Mouse (Mus musculus): ENCODE measurements around the gene Fgfr2.

DNA sequence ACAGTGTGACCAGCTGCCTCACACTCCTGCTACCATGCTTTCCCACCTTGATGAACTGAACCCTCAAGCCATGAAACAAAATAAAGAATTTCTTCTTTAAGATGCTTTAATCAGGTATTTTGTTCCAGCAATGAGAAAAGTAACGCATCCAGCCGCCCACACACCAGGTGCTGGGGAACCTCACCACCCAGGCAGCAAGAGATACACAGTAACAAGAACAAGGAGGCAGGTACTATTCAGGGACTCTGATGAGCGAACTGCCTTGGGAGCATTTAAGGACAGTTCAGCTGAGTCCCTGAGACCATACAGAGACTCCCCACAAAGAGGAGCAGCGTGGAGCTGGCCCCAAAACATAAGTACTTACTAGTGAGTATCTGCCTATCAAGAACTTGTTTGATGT, 1016.3 kb downstream of the Fgfr2 start:
- TF ChIP-seq EP300 (IDR thresholded peaks at IDR 0.05; ENCODE audit: low read depth) (no peak), CTCF (IDR thresholded peaks at IDR 0.05; ENCODE audit: low read depth) (no peak)

Data from liver, postnatal 0 days (tissue).